Mouse (Mus musculus) cerebellum, postnatal 25 days (tissue): Measurements from ENCODE around the gene Krt222.

Source experiments
- DNase-seq, 2 experiments: peaks; one replicate each; pipeline ENCODE4 v3.0.0; 2021; ENCODE audit warnings: mixed read lengths in 2 of 2

Gene Krt222

GRCm38 (mm10) chr11:99231049-99231816 lies 12.7 kb downstream of the Krt222 start:
- DNase-seq, result no peak

- peak; percentile 89 for DNase-seq
Measured at GRCm38 (mm10) chr11:99230261-99231048, 13.4 kb downstream of the Krt222 start, which contains the start of gene Smarce1. Gene Smarce1 (minus strand): TSS chr11:99231017.

DNA sequence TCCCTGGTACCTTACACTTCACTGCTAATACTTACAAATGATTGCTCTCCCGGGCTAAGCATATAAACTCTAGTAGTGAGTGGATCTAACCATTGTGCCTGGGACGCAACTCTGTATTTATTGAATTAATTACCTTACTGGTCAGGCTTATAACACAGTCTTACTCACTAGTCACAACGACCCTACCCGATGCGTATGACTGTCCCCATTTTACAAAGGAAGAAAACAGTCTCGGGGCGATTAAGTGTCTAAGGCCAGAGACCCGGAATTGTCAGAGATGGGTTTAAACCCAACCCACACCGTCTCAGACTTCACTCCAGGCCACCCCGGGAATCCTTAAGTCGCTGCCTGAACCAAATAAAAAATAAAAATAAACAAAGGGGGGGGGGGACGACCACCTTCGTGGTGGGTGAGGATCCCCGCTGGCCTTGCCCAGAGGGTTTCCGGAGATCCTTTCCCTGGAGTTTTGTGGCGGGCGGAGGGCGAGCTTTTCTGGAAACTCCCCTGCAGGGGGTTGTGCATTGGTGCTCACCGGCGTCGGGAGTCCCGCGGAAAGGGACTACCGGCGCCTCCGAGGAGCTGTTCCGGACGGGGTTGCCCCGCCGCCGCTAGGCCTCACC lies 14.1 kb downstream of the Krt222 start:
- DNase-seq, result peak in 1 of 2 experiments; percentile 24

DNA sequence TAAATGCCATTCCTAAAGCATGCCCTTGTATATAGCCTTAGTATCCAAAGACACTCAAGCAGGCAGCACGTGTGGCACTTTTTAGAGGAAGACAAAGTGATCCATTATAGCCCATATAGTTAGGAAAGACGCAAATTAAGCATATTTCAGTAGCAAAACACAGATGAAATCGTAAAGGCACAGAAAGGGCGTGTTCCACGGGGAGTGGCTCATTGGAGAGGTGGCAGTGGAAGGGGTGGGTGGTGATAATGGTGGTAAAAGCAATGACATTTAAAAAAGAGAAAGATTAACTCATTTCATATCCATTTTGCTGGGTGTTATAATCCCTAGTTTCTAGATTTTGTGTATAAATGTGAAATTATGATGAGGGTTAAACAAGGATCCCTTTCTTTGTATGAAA lies 17.6 kb downstream of the Krt222 start:
- no peak for DNase-seq

GRCm38 (mm10) chr11:99223310-99223709 lies 20.6 kb downstream of the Krt222 start:
- no peak for DNase-seq

DNA sequence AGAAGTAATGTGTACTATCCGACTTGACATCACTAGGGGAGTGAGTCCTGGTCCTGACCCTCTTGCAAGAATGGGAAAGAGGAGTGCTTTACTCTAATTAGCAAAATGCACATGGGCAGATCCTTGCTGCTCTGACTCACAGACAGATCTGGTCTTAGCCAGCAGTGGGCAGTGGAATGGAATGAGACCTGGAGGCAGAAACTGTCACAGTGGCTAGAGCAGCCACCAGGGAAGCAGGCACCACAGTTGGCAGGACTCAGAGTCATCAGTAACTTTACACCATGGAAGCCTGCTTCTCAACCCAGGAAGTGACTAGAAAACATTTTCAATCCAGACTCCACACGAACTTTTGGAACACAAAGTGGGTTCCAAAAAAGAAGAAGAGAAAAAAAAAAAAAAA lies 22.1 kb downstream of the Krt222 start:
- no peak for DNase-seq

GRCm38 (mm10) chr11:99217248-99217986 lies 26.5 kb downstream of the Krt222 start:
- DNase-seq, result no peak

DNA sequence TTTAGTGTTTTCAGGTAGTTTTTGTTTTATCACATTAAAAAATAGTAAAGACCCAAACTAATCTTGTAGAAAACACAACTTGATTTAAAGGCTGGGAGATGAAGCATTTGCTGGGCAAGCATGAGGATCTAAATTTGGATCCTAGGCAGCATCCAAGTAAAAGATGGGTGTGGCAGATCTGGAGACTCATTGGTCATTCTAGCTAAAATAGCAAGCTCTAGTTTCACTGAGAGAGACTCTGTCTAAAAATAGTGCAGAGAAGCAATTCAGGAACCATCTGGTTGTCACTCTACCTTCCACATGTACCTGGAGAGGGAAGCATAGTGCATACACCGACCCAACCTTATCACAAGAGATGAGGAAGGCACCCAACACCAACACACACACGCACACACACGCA lies 27.7 kb downstream of the Krt222 start:
- DNase-seq, result peak in 1 of 2 experiments; percentile 37

DNA sequence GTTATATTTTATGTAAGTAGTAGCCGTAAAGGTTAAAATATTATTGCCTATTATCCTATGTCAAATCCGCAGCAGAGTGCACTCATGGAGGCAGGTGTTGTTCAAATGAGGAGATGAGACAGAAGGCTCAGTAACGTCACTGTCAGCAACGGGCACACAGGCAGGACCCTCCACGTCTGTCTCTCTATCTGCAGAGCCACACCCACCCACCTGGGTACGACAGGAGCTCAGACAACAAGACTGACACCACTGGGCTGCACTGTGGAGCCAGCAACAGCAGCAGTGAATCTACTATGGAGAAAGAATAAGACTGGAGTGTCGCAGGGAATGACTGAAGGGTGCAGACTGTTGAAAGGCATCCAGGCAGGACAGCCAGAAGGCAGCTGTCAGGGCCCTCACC lies 31.2 kb downstream of the Krt222 start:
- no peak for DNase-seq

GRCm38 (mm10) chr11:99211964-99212363 lies 31.9 kb downstream of the Krt222 start:
- no peak for DNase-seq

- no peak for DNase-seq
Measured at GRCm38 (mm10) chr11:99208105-99208669, 35.7 kb downstream of the Krt222 start.

DNA sequence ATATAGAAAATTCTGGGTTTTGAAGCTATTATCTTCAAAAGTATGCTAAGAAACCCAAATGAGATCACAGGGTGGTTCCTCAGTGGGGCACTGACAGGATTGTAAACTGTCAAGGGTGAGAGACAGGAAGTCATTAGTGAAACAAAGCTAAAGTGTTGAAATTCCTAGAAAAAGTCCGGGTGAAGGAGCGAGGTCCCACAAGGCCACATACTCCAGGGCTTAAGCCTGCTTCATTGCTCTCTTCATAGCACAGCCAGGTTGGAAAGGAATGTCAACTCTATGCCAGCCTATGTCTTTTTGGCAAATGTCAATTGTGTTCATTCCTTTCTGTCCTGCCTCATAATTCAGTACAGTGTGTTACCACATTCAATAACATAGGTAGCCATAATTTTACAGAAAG lies 36.4 kb downstream of the Krt222 start:
- DNase-seq, result no peak

DNA sequence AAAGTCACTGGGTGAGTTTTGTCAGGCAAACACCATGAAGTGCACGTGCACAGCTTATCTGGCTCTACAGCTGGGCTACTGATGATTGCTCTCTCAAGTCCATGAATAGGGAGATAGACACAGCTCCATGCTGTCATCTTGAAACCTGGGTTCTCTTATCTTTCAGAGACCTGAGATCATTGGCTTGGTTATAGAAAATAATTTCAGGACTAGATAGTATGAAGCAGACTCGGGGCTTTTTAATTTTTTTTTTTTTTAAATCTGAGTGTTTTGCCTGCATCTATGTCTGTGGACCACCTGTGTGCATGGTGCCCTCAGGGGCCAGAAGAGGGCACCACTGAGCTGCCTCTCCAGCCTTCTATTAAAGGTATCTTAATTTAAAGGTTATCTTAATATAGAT lies 36.9 kb downstream of the Krt222 start:
- DNase-seq, result peak; percentile 23 to 65

GRCm38 (mm10) chr11:99189154-99189582 lies 54.7 kb downstream of the Krt222 start:
- peak; percentile 72 to 85 for DNase-seq

DNA sequence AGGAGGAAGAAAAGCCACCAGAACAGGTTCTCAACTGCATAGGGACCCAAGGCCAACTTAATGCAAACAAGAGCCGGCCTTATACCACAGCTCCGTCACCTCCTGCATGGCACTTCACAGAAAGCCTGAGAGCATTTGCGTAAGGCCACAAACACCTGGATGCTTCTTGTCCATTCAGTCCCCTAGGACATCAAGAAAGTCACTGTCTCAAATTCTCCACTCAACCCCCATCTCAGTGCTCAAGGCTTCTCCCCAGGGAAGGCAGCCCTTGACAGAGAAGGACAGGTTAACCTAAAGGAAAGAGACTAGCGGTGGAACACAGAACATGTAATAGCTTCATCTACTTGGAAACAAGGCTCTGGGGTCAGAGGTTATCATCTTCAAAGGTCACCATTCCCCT lies 56.5 kb downstream of the Krt222 start:
- no peak for DNase-seq

GRCm38 (mm10) chr11:99186836-99187235 lies 57.0 kb downstream of the Krt222 start:
- DNase-seq, result no peak
